Mouse (Mus musculus): ENCODE data around the gene 1700010B08Rik.
A peak's percentile ranks its signal among the peaks of the same experiment; 100 is the strongest.

Gene 1700010B08Rik

DNA sequence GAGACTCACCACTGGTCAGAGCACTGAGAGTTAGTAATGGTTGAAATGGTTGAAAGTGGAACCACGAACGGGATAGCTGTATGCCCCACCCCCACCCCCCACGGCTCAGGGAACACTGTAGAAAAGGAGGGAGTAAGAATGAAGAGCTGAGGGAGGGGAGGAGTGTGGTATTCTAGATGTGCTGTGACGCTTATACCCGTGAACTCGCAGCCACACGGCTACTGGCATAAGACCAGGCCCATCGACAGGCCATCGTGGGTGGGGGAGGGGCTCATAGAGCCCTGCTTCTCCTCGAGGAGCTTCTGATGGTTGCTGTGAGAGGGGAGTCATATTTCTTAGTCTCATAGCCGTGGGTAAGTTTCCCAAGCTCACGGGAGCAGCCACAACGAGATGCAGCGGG lies 5.2 kb downstream of the 1700010B08Rik start:
- no peak for DNase-seq

- DNase-seq, result no peak
Measured at GRCm38 (mm10) chr2:173724940-173725807, 6.0 kb downstream of the 1700010B08Rik start.

- DNase-seq, result no peak
Measured at GRCm38 (mm10) chr2:173725819-173726218, 6.6 kb downstream of the 1700010B08Rik start.

GRCm38 (mm10) chr2:173730444-173730966 lies 11.3 kb downstream of the 1700010B08Rik start:
- no peak for DNase-seq

- DNase-seq, result no peak
Measured at GRCm38 (mm10) chr2:173734426-173734825, 15.2 kb downstream of the 1700010B08Rik start.

- DNase-seq, result peak; percentile 99 to 100
Measured at GRCm38 (mm10) chr2:173737222-173737989, 18.2 kb downstream of the 1700010B08Rik start, which contains the start of gene Vapb. Vapb (plus strand) TSS chr2:173737511.

- no peak for DNase-seq
Measured at GRCm38 (mm10) chr2:173738232-173738631, 19.0 kb downstream of the 1700010B08Rik start.

DNA sequence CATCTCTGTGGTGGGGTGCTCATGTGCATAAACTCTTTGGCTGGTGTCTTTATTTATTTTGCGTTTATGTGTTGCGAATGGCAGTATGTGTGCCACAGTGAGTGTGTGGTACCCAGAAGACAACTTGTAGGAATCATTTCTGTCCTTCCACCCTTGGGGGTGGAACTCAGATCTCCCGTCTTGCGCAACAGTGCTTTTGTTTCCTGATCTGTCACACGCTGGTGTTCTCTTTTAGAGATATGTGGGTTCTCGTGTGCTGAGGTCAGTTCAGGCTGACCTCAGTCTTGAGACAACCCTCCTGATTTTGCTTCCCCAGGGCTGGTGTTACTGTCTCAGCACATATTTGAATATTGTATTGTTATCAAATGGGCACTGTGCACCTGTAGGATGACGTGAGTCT lies 19.9 kb downstream of the 1700010B08Rik start:
- no peak for DNase-seq

- no peak for DNase-seq
Measured at GRCm38 (mm10) chr2:173742090-173742489, 22.9 kb downstream of the 1700010B08Rik start.

GRCm38 (mm10) chr2:173742744-173743143 lies 23.5 kb downstream of the 1700010B08Rik start:
- DNase-seq, result no peak

DNA sequence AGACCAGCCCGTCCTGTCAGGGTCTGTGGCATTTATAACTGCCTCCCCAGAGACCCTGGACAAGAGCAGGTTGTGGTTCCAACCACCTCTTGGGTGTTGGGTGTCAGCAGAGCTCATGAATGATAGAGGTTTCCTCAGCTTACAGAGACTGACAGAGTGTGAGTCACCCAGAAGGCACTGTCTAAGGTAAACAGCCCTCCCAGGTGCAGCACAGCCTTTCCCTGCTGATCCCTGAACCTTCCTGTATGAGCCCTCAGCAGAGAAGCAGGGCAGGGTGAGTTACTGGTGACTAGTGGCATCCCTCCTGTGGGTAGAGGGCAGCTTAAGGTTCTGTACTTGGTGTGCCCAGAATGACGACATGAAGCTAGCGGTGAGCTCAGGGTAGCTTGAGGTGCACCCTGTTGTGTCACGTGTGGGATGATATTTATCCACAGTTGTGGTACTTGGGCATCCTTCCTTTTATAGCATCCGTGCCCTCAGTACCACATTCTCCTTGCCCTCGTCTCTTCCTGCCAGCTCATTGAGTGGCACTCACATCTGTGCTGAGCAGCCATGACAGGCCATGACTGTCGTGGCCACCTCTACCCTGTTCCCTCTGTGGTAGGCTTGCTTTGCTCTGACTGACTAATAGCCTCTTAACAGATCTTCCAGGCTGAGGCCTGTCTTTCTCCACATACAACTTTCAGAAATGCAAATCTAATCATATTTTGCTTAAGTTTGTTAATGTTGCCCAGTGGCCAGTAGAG lies 25.0 kb downstream of the 1700010B08Rik start:
- no peak for DNase-seq

GRCm38 (mm10) chr2:173748961-173749659 lies 29.9 kb downstream of the 1700010B08Rik start:
- peak; percentile 15 to 19 for DNase-seq

- no peak for DNase-seq
Measured at GRCm38 (mm10) chr2:173755433-173756144, 36.4 kb downstream of the 1700010B08Rik start.

DNA sequence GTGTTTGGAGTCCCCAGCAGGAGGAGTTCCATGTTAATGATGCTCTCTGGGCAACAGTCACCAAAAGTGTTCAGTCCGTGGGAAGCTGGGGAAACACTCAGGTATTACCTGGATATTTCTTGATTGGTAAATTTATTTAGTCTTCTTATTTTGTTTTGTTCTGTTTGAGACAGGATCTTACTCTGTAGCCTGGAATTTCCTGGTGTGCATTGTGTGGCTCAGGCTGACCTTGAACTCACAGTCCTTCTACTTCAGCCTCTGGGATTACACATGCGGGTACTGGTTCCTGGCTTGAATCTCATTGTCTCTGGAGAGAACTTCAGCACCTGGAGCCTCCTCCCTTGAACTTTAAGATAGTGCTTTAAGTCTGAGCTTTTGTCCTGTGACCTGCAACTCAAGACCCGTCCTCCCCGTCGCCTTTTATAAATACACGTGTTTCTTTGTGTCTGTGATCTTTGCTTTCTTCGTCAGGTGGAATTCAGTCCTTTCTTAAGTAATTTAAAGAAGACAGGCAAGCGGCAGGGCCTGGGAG lies 38.5 kb downstream of the 1700010B08Rik start:
- DNase-seq, result no peak

GRCm38 (mm10) chr2:173760607-173761006 lies 41.4 kb downstream of the 1700010B08Rik start:
- DNase-seq, result no peak

GRCm38 (mm10) chr2:173764629-173765028 lies 45.4 kb downstream of the 1700010B08Rik start:
- DNase-seq, result no peak

DNA sequence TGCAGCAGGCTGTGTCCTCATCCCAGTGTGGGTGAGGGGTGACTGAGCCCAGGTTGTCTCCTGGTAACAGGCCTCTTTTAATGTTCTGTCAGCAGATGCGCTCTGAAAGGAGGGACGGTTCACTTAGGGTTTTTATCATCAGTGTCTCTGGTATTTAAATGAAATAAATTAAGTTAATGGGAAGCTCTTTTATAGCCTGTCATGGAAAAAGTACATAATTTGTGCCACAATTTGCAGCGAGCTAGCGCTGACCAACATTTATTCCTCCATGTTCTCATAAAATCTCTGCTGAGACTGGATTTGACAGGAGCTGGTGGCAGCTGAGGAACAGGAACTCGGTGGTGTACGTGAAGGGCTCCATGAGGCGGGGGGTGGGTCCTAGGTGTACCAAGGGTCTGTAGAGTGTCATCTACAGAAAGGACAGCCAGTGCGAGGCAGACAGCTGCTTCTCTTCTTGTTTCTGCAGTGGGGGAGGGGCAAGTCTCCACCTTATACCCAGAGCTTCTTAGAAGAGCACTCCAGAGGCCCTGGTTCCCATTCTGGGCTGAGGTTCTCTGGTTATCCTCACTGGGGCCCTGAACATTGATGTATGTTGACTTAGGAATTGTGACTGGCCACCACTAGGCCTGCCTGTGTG lies 48.9 kb downstream of the 1700010B08Rik start:
- DNase-seq, result no peak

DNA sequence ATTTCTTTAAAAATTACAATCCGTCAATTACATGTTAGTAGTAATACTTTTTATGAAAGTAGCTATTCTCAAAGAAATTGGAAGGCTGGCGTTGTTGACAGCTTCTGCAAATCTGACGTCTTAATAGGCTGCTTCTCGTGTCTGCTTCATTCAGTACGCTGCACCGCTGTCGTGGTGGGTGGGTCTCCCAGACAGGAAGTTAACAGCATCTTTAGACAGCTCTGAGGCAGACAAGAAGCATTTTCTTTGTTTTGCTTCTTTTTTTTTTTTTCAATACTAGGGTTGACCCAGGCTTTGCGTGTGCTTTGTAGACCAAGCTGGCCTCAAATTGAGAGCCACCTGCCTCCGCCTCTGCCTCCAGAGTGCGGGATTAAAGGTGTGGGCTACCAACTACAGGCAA lies 50.0 kb downstream of the 1700010B08Rik start:
- no peak for DNase-seq

GRCm38 (mm10) chr2:173770620-173771019 lies 51.4 kb downstream of the 1700010B08Rik start:
- DNase-seq, result no peak
